In the genomic region with DNA sequence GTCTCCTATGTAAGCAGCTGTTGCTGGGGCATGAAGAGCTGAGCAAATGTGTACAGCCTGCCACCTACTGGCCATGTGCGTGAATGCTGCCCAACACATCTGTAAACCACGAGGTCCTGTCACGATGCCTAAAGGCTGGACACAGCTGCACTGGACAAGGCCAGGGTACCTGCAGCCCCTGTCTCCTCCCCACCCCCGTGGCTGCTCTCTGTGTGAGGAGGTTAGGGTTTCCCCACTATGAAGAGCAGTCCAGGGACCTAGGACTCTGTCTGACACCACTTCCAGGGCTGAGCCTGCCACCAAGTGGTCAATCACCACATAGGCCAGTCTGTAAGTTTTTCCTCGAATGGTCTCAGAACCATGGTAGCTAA, we compare ENCODE assay signal across 8 mouse cellular contexts. TPM values are rescaled to one million over a fixed set of nuclear protein-coding genes. Genes with fewer than 3 reads are reported as not detected.
DNase-seq lines count a peak whose midpoint lies in the region; ATAC-seq and TF ChIP-seq lines count a peak whose summit lies in the region.

No protein-coding gene starts in this region.

- ATAC-seq in G1E (ENCODE audit: extremely low read depth, insufficient number of reproducible peaks, low FRiP score, poor library complexity, severe bottlenecking), result peak; percentile 37; the same call in 1 of the 2 replicates
- peak; percentile 91 for ATAC-seq in forebrain, embryonic 15.5 days (replicated peaks)
- peak; percentile 75 for ATAC-seq in liver, postnatal 0 days
- peak; percentile 93 for ATAC-seq in neural tube, embryonic 15.5 days (ENCODE audit: low FRiP score)

- intact Hi-C loops in heart, postnatal 25 days (cut with DNase I), result no loop called here

- no peaks in the 10 kb centered on the region for H3K4me1 ChIP-seq in G1E (ENCODE audit: insufficient read depth, low read depth, low read length)
- no peaks in the 10 kb centered on the region for H3K4me1 ChIP-seq in forebrain, embryonic 15.5 days
- H3K4me1 ChIP-seq in liver, postnatal 0 days (ENCODE audit: insufficient read depth), result no peaks in the 10 kb centered on the region
- peaks cover 11% of the 10 kb centered on the region for H3K4me1 ChIP-seq in neural tube, embryonic 15.5 days

- H3K4me2 ChIP-seq in forebrain, embryonic 15.5 days (replicated peaks), result peak overlapping the region; percentile 47
- H3K4me2 ChIP-seq in liver, postnatal 0 days (ENCODE audit: low read depth, low read length), result peak overlapping the region; percentile 56
- H3K4me2 ChIP-seq in neural tube, embryonic 15.5 days, result peak overlapping the region; percentile 82

- no peak for DNase-seq in G1E (ENCODE audit: low spot score)
- peak; percentile 26 for DNase-seq in cerebellum, adult 11 months
- DNase-seq in heart, postnatal 25 days (ENCODE audit: low spot score), result peak; percentile 52
- DNase-seq in layer of hippocampus, adult 11-12 months (ENCODE audit: low spot score), result peak; percentile 80
- peak; percentile 81 for DNase-seq in liver, postnatal 0 days
- peak; percentile 86 for DNase-seq in testis, postnatal 10 days (ENCODE audit: low spot score)

- H3K36me3 ChIP-seq in G1E (replicated peaks), result no peaks in the 10 kb centered on the region
- H3K36me3 ChIP-seq in forebrain, embryonic 15.5 days, result no peaks in the 10 kb centered on the region
- no peaks in the 10 kb centered on the region for H3K36me3 ChIP-seq in liver, postnatal 0 days (replicated peaks; ENCODE audit: insufficient read depth, low read length)
- H3K36me3 ChIP-seq in neural tube, embryonic 15.5 days, result no peaks in the 10 kb centered on the region

- TF ChIP-seq CTCF in G1E (IDR thresholded peaks at IDR 0.05; ENCODE audit: low read depth, low read length), result 0 out of 2 replicates have a peak, but pooled peaks have one; percentile 21
- peak; percentile 92 for TF ChIP-seq CTCF in liver, postnatal 0 days (IDR thresholded peaks at IDR 0.05; ENCODE audit: low read depth)

- no peak overlapping the region for H3K4me3 ChIP-seq in G1E (ENCODE audit: low read depth, low read length)
- H3K4me3 ChIP-seq in forebrain, embryonic 15.5 days, result peak overlapping the region; percentile 36
- no peak overlapping the region for H3K4me3 ChIP-seq in liver, postnatal 0 days (ENCODE audit: low read depth, low read length)
- peak overlapping the region; percentile 44 for H3K4me3 ChIP-seq in neural tube, embryonic 15.5 days (replicated peaks)

- no peak for TF ChIP-seq EP300 in liver, postnatal 0 days (IDR thresholded peaks at IDR 0.05; ENCODE audit: low read depth)

- H3K9me3 ChIP-seq in G1E (replicated peaks), result peaks cover 63% of the 10 kb centered on the region
- H3K9me3 ChIP-seq in forebrain, embryonic 15.5 days, result no peaks in the 10 kb centered on the region
- no peaks in the 10 kb centered on the region for H3K9me3 ChIP-seq in liver, postnatal 0 days (ENCODE audit: low read length)
- no peaks in the 10 kb centered on the region for H3K9me3 ChIP-seq in neural tube, embryonic 15.5 days (replicated peaks)

- no peak overlapping the region for H3K27ac ChIP-seq in forebrain, embryonic 15.5 days (replicated peaks)
- H3K27ac ChIP-seq in liver, postnatal 0 days (ENCODE audit: low read depth), result no peak overlapping the region
- 0 out of 2 replicates have a peak overlapping the region, but pooled peaks have one; percentile 14 for H3K27ac ChIP-seq in neural tube, embryonic 15.5 days (replicated peaks)

- 0 out of 2 replicates have a peak overlapping the region, but pooled peaks have one; percentile 22 for H3K9ac ChIP-seq in forebrain, embryonic 15.5 days (replicated peaks)
- H3K9ac ChIP-seq in liver, postnatal 0 days (replicated peaks), result no peak overlapping the region
- H3K9ac ChIP-seq in neural tube, embryonic 15.5 days (replicated peaks), result peak overlapping the region; percentile 41

- H3K27me3 ChIP-seq in G1E (ENCODE audit: insufficient read depth, low read length), result no peaks in the 10 kb centered on the region
- no peaks in the 10 kb centered on the region for H3K27me3 ChIP-seq in forebrain, embryonic 15.5 days
- H3K27me3 ChIP-seq in liver, postnatal 0 days (ENCODE audit: insufficient read depth, low read length), result no peaks in the 10 kb centered on the region
- no peaks in the 10 kb centered on the region for H3K27me3 ChIP-seq in neural tube, embryonic 15.5 days (replicated peaks)

- WGBS in forebrain, embryonic 15.5 days, result 4% methylated on average over 5 of the region's 5 CpGs
- 8% methylated on average over 5 of the region's 5 CpGs for WGBS in liver, postnatal 0 days (ENCODE audit: insufficient replicate concordance)
- WGBS in neural tube, embryonic 15.5 days, result 2% methylated on average over 5 of the region's 5 CpGs

RNA-seq across cellular contexts. Expression of a gene that starts 1.9 kb away (rescaled TPM):
- total RNA-seq in G1E (2014; fragmentation: Nextera tagmentation), result not detected in 2 replicates
- total RNA-seq in G1E (2017), result not detected in 2 replicates
- not detected in 2 replicates for polyA plus RNA-seq in G1E (2012)
- 0.18 and 0.37 TPM in 2 replicates for polyA plus RNA-seq in forebrain, embryonic 15.5 days (2015; fragmentation: Nextera tagmentation; extraction: Ambion mirVana)
- 10 to 100 TPM; 25.5 to 32.1 TPM for total RNA-seq in heart, postnatal 25 days (2021)
- 0.89 and 1.3 TPM in 2 replicates for polyA plus RNA-seq in liver, postnatal 0 days (2015; fragmentation: Nextera tagmentation; extraction: Ambion mirVana)
- polyA plus RNA-seq in neural tube, embryonic 15.5 days (2015; fragmentation: Nextera tagmentation; extraction: Ambion mirVana), result 1.6 and 13.8 TPM in 2 replicates

RNA-seq across cellular contexts. Expression of a gene that starts 31.8 kb away (rescaled TPM):
- not detected in 2 replicates for total RNA-seq in G1E (2014; fragmentation: Nextera tagmentation)
- total RNA-seq in G1E (2017), result not detected in 2 replicates
- polyA plus RNA-seq in G1E (2012), result not detected in 2 replicates
- 0.37 TPM in 1 of 2 replicates, not detected in the other for polyA plus RNA-seq in forebrain, embryonic 15.5 days (2015; fragmentation: Nextera tagmentation; extraction: Ambion mirVana)
- total RNA-seq in heart, postnatal 25 days (2021), result not detected
- polyA plus RNA-seq in liver, postnatal 0 days (2015; fragmentation: Nextera tagmentation; extraction: Ambion mirVana), result 2,442 and 2,581 TPM in 2 replicates
- 0.29 and 14.1 TPM in 2 replicates for polyA plus RNA-seq in neural tube, embryonic 15.5 days (2015; fragmentation: Nextera tagmentation; extraction: Ambion mirVana)

Comparison
In these comparisons a context has a peak if more than half of its experiments do, and no peak if none do; other contexts are left out.
1. ATAC-seq: peak in every context shown above with its lines; median percentile 93 in neural tube, embryonic 15.5 days; 91 in forebrain, embryonic 15.5 days; 75 in liver, postnatal 0 days; 37 in G1E.
2. H3K4me3 ChIP-seq: peak in forebrain, embryonic 15.5 days (single experiment) and neural tube, embryonic 15.5 days (single experiment); none in G1E (single experiment) and liver, postnatal 0 days (single experiment).
3. RNA of a gene that starts 31.8 kb away (polyA plus RNA-seq): 2,442 to 2,581 TPM in liver, postnatal 0 days; 0.29 to 14.1 TPM in neural tube, embryonic 15.5 days, 0.37 TPM in forebrain, embryonic 15.5 days and not detected in G1E; every median in the first group is over 100 times any median in the second.
4. Peak in every context shown above with its lines, with median percentiles within 50 percentile points of each other: H3K4me2 ChIP-seq.